Mouse (Mus musculus): ENCODE measurements at regions not wholly inside any gene's neighbourhood (a gene's known extent, or its start where the extent isn't known, plus 50 kb on each side); places are given as distances from the start of the nearest gene placed in this dataset.

DNA sequence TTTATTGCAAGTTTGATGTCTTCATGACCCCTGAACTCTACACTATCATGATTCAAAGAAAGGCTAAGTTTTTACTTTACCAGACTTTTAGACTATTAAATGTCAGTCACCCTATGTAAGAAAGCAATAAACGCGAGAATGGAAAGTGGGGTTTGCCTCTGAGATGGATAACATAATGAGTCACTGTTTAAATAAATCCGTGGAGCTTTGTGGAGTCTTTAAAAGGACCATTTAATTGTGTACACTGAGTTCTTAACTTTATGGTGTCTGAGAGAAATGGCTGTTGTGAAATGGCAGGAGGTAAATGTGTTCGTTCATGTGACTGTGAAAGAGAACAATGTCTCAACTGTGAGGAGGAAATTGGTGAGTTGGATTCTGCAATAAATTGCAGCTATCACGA lies 122.2 kb upstream of the Myo3a start:
- TF ChIP-seq POLR2A (IDR thresholded peaks at IDR 0.05; ENCODE audit: low read depth, low read length) (no peak), KAT2A (IDR thresholded peaks at IDR 0.05; ENCODE audit: insufficient replicate concordance, low read length) (no peak), MXI1 (IDR thresholded peaks at IDR 0.05; ENCODE audit: low read depth, low read length) (no peak), TCF12 (IDR thresholded peaks at IDR 0.05; ENCODE audit: low read depth, low read length) (no peak)
